ENCODE assay signal across 1 mouse cellular context in the genomic region with DNA sequence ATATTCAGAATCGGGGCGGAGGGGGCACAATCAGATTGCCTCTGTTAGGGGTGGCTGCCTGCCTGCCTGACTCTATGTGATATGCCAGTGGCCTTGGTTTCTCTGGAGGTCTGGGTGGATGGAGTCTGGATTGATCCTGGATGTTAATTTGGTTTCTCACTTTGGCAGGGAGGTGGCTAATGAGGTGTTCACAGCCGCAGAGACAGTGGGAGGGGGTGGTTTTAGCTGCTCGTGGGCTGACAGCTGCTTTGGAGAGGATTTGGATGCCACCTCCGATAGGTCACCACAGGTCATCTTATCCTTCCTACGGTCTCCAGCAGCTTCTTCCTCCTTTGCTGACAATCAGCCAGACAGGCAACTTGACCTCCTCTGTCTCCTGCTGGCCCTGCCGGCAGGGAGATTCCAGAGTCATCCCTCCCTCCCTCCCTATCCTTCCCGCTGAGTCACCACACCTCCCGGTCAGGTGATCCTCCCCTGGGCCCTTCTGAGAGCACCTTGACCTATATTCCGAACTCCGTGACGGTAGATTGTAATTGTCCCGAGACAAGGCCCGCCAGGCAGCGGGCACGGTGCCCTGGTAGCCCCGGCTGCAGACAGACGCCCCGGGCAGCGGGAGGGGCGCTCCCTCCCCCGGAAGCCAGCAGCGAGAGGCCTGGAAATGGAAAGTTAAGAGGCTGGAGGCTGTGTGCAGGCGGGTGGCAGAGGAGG.
TF ChIP-seq lines count a peak whose summit lies in the region.

No protein-coding gene starts in this region.

TF ChIP-seq in C2C12, 6 proteins besides CTCF, POLR2A, EP300 and RAD21 (continued from another document):
- TF ChIP-seq USF1 (IDR thresholded peaks at IDR 0.05; ENCODE audit: low read depth) (peak; percentile 30), MYOD1 (IDR thresholded peaks at IDR 0.05; ENCODE audit: control insufficient read depth, insufficient read length, low read depth) (peak; percentile 47)
